Mouse (Mus musculus) embryonic facial prominence, embryonic 11.5 days (tissue): ENCODE data around the gene Esyt2. TPM values are rescaled to one million over a fixed set of nuclear protein-coding genes. Genes with fewer than 3 reads are reported as not detected.

Source experiments
- ATAC-seq: fragments of 200-750 bp; cut with Nextera tagmentation; replicated peaks from 2 replicates; pipeline ENCODE4 v1.8.0; 2017; ENCODE audit warnings: low read depth; ENCODE audit not compliant: insufficient number of reproducible peaks, low FRiP score, low TSS enrichment
- DNase-seq: peaks from one replicate; pipeline ENCODE4 v3.0.0-alpha.2; 2015; ENCODE audit warnings: low spot score
- H3K27ac ChIP-seq: fragments of 300-500 bp; sonication (generic); replicated peaks from 2 replicates; pipeline ENCODE4 v1.5.1; 2014; ENCODE audit warnings: mild to moderate bottlenecking, low read depth, low read length, control low read depth
- H3K27me3 ChIP-seq: fragments of 300-500 bp; sonication (generic); 2 replicates; pipeline ENCODE4 v1.6.1; 2014; ENCODE audit warnings: mild to moderate bottlenecking, low read length, moderate library complexity, mixed read lengths; ENCODE audit not compliant: control insufficient read depth, insufficient read depth
- H3K36me3 ChIP-seq: fragments of 300-500 bp; sonication (generic); replicated peaks from 2 replicates; pipeline ENCODE4 v1.6.1; 2014; ENCODE audit warnings: low read depth, mild to moderate bottlenecking, low read length, moderate library complexity, mixed read lengths; ENCODE audit not compliant: control insufficient read depth, insufficient read depth
- H3K4me1 ChIP-seq: fragments of 300-500 bp; sonication (generic); 2 replicates; pipeline ENCODE4 v1.6.1; 2014; ENCODE audit warnings: low read length, mixed read lengths; ENCODE audit not compliant: control insufficient read depth, insufficient read depth
- H3K4me2 ChIP-seq: fragments of 300-500 bp; sonication (generic); 2 replicates; pipeline ENCODE4 v1.6.1; 2014; ENCODE audit warnings: low read depth, mild to moderate bottlenecking, control low read depth, low read length, moderate library complexity
- H3K4me3 ChIP-seq: fragments of 300-500 bp; sonication (generic); 2 replicates; pipeline ENCODE4 v1.5.1; 2014; ENCODE audit warnings: low read depth, low read length, control low read depth
- H3K9ac ChIP-seq: fragments of 300-500 bp; sonication (generic); replicated peaks from 2 replicates; pipeline ENCODE4 v1.6.1; 2014; ENCODE audit warnings: mild to moderate bottlenecking, control low read depth, low read length
- H3K9me3 ChIP-seq: fragments of 300-500 bp; sonication (generic); replicated peaks from 2 replicates; pipeline ENCODE4 v1.6.1; 2016; ENCODE audit warnings: mild to moderate bottlenecking, low read length, inconsistent platforms, mixed read lengths; ENCODE audit not compliant: control insufficient read depth
- WGBS: fragments of 180-500 bp; shearing (Covaris S2); extraction: QIAGEN DNeasy Blood & Tissue Kit; methylation state at CpG from one replicate; pipeline ENCODE4 v1.1.7; 2014; 5-methylcytosine and 5-hydroxymethylcytosine counted together
- polyA plus RNA-seq: library from polyadenylated mRNA; unstranded; fragments of >200 nt; fragmentation: Nextera tagmentation; extraction: Ambion mirVana; gene quantifications from 2 replicates; pipeline ENCODE4 v1.2.1, GENCODE M21; 2014

Esyt2 gene
- polyA plus RNA-seq, 1 experiment from 2014 or later = 21.6 TPM

- no peak overlapping the region for H3K4me2 ChIP-seq
- ATAC-seq (no peak), DNase-seq (no peak)
- H3K36me3 ChIP-seq = no peaks in the 10 kb centered on the region
- H3K9ac ChIP-seq = no peak overlapping the region
- no peak overlapping the region for H3K4me3 ChIP-seq
- H3K27me3 ChIP-seq = no peaks in the 10 kb centered on the region
- H3K27ac ChIP-seq = no peak overlapping the region
- no peaks in the 10 kb centered on the region for H3K9me3 ChIP-seq
- 94% methylated on average over 1 of the region's 1 CpGs for WGBS
- no peaks in the 10 kb centered on the region for H3K4me1 ChIP-seq
Observed at GRCm38 (mm10) chr12:116340160-116340559, 59.2 kb downstream of the Esyt2 start.

- Histone ChIP-seq H3K4me1 (no peaks in the 10 kb centered on the region), H3K4me3 (no peak overlapping the region), H3K27ac (no peak overlapping the region), H3K9ac (no peak overlapping the region), H3K9me3 (no peaks in the 10 kb centered on the region), H3K36me3 (no peaks in the 10 kb centered on the region), H3K27me3 (no peaks in the 10 kb centered on the region), H3K4me2 (no peak overlapping the region)
- no peak for DNase-seq
- ATAC-seq = no peak
Observed at GRCm38 (mm10) chr12:116348755-116349286, 67.8 kb downstream of the Esyt2 start.

DNA sequence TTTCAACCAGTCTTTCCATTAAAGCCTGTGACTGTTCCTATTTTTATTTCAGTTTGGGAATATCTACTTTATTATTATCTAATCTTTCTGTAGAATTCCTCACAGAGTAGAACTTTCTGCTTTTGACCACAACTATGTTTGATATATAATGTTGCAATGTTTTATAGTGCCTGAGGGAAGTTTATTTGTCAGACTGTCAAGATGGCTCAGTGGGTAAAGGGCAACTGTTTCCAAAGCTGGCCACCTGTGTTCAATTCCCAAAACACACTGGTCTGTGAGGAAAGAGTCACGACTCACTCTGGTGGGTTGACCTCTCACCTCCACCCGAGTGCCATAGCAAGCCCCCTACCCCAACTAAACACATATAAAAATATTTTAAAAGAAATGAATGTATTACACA is 68.4 kb downstream of the Esyt2 start:
- Histone ChIP-seq H3K4me3 (no peak overlapping the region), H3K9me3 (no peaks in the 10 kb centered on the region), H3K9ac (no peak overlapping the region), H3K27me3 (no peaks in the 10 kb centered on the region), H3K4me2 (no peak overlapping the region), H3K27ac (no peak overlapping the region), H3K36me3 (no peaks in the 10 kb centered on the region), H3K4me1 (no peaks in the 10 kb centered on the region)
- DNase-seq = no peak
- WGBS = 65% methylated on average over 2 of the region's 2 CpGs
- no peak for ATAC-seq

DNA sequence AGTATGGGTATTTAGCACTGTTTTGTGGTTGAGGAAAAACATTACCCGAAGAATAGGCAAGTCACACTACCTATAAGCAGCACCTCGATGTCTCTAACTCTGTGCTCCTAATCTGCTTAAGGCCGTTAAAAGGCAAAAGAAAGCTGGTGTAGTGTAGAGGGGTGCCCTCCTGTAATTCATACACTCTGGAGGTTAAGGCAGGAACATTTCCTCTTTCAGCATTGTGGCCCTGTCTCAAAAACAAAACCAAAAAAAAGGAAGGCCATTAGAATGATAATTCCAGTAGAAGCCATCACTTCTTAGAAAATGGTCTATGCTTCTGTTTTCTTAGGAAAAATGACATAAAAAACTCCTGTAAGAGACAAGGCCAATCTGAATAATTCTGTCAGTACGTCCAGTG is 70.0 kb downstream of the Esyt2 start:
- Histone ChIP-seq H3K4me3 (no peak overlapping the region), H3K27ac (no peak overlapping the region)

DNA sequence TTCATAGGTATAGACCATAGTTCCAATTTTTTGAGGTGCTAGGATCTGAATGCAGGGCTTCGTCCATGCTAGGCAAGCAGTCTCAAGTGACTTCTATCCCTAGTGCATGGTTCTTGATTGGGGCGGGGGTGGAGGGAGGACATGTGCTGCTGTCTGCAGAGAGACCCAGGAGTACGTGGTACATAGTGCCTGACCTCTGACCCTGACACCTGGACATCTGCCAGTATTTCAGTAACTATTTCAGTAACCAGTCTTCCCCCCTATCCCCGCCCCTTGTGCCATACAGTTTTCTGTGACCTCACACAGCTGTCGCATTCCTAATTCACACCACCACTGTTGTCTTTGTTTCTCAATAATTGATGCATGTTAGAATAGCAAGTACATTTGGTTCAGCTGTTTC is 71.4 kb downstream of the Esyt2 start:
- WGBS = 76% methylated on average over 5 of the region's 5 CpGs
- ATAC-seq = no peak
- no peaks in the 10 kb centered on the region for H3K27me3 ChIP-seq
- no peak overlapping the region for H3K27ac ChIP-seq
- H3K4me1 ChIP-seq = no peaks in the 10 kb centered on the region
- H3K9me3 ChIP-seq = no peaks in the 10 kb centered on the region
- no peak overlapping the region for H3K9ac ChIP-seq
- no peaks in the 10 kb centered on the region for H3K36me3 ChIP-seq
- no peak overlapping the region for H3K4me3 ChIP-seq
- no peak overlapping the region for H3K4me2 ChIP-seq
- no peak for DNase-seq

More for the DNA sequence above, 70.0 kb downstream of the Esyt2 start:
- 85% methylated on average over 4 of the region's 4 CpGs for WGBS
- DNase-seq (no peak), ATAC-seq (no peak)
- Histone ChIP-seq H3K9me3 (no peaks in the 10 kb centered on the region), H3K27me3 (no peaks in the 10 kb centered on the region), H3K4me1 (no peaks in the 10 kb centered on the region), H3K36me3 (no peaks in the 10 kb centered on the region), H3K4me2 (no peak overlapping the region), H3K9ac (no peak overlapping the region)

- H3K9ac ChIP-seq = no peak overlapping the region
- no peak for ATAC-seq
- H3K4me2 ChIP-seq = no peak overlapping the region
- no peaks in the 10 kb centered on the region for H3K36me3 ChIP-seq
- H3K9me3 ChIP-seq = no peaks in the 10 kb centered on the region
- H3K27me3 ChIP-seq = no peaks in the 10 kb centered on the region
- H3K4me1 ChIP-seq = no peaks in the 10 kb centered on the region
- no peak for DNase-seq
- H3K4me3 ChIP-seq = no peak overlapping the region
- WGBS = 91% methylated on average over 3 of the region's 3 CpGs
- H3K27ac ChIP-seq = no peak overlapping the region
Observed at GRCm38 (mm10) chr12:116354694-116355093, 73.7 kb downstream of the Esyt2 start.

GRCm38 (mm10) chr12:116362091-116362490 is 81.1 kb downstream of the Esyt2 start:
- Histone ChIP-seq H3K4me3 (no peak overlapping the region), H3K4me2 (no peak overlapping the region), H3K27me3 (no peaks in the 10 kb centered on the region), H3K9me3 (no peaks in the 10 kb centered on the region), H3K36me3 (no peaks in the 10 kb centered on the region), H3K27ac (no peak overlapping the region), H3K4me1 (no peaks in the 10 kb centered on the region), H3K9ac (no peak overlapping the region)
- no peak for DNase-seq
- no peak for ATAC-seq

DNA sequence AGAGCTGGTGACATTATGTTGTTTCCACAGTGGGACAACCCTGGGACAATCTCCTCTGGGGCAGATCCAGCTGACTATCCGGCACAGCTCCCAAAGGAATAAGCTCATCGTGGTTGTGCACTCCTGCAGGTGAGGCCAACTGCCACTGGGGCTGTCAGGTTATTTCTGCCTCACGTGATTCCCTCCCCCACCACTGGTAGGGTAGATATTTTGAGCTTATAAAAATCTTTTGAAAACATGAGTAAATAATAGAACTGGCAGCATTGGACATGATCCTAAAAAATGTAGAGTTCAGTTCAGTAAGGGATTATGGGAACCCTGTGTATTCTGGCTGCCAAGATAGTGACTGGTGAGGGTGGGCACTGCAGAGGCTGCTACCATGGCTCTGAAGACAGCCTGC is 85.9 kb downstream of the Esyt2 start:
- 88% methylated on average over 3 of the region's 3 CpGs for WGBS

More for the DNA sequence above, 85.9 kb downstream of the Esyt2 start:
- H3K27ac ChIP-seq = no peak overlapping the region
- DNase-seq = no peak
- no peak overlapping the region for H3K4me3 ChIP-seq
- H3K4me2 ChIP-seq = no peak overlapping the region
- no peak overlapping the region for H3K9ac ChIP-seq
- no peaks in the 10 kb centered on the region for H3K9me3 ChIP-seq
- no peak for ATAC-seq
- H3K36me3 ChIP-seq = no peaks in the 10 kb centered on the region
- H3K4me1 ChIP-seq = no peaks in the 10 kb centered on the region
- H3K27me3 ChIP-seq = no peaks in the 10 kb centered on the region
